Mouse (Mus musculus) embryo, embryonic 10 days (tissue): ENCODE results near the gene Msto1.
"Not testable (repeated sequence)": the region's sequence is repeated elsewhere in the genome, so short reads cannot be mapped to it uniquely, and the experiment has no call there.

Experiments
- DNase-seq: peaks from one replicate; pipeline ENCODE4 v3.0.0-alpha.2; 2015; ENCODE audit warnings: low spot score

Msto1 gene

GRCm38 (mm10) chr3:88904803-88905202 lies 9.0 kb downstream of the Msto1 start:
- no peak for DNase-seq

- not testable (repeated sequence) for DNase-seq
Measured at GRCm38 (mm10) chr3:88893011-88893410, 20.8 kb downstream of the Msto1 start.

- not testable (repeated sequence) for DNase-seq
Measured at GRCm38 (mm10) chr3:88882536-88882935, 31.3 kb downstream of the Msto1 start.

GRCm38 (mm10) chr3:88868449-88868848 lies 45.4 kb downstream of the Msto1 start:
- not testable (repeated sequence) for DNase-seq

GRCm38 (mm10) chr3:88867177-88867576 lies 46.6 kb downstream of the Msto1 start:
- not testable (repeated sequence) for DNase-seq

GRCm38 (mm10) chr3:88866735-88867134 lies 47.1 kb downstream of the Msto1 start:
- DNase-seq, result not testable (repeated sequence)

- no peak for DNase-seq
Measured at GRCm38 (mm10) chr3:88862129-88862528, 51.7 kb downstream of the Msto1 start.

- no peak for DNase-seq
Measured at GRCm38 (mm10) chr3:88855837-88856236, 58.0 kb downstream of the Msto1 start.
